Mouse (Mus musculus): Measurements from ENCODE around the gene Ap2a1. TPM values are rescaled to one million over a fixed set of nuclear protein-coding genes. Genes with fewer than 3 reads are reported as not detected.

The Ap2a1 gene
- polyA plus RNA-seq, 1 experiment from 2014 or later: 77.5 TPM

DNA sequence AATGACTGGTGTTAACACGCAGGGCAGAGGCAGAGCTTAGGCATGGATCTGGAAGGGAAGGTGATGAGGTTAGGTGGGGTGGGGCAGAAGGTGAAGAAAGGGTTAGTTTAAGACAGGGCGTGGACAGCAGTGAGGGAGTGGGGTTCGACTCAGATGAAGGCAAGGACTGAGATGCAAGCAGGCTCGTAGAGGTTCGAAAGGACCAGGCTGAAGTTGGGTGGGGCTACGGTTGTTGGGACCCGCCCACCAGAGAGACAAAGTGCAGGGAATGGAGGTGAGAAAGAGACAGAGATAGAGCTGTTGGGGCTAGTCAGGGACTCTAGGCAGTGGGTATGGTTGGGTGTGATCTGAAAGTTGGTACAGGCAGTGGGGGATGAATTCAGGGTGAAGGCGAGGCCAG is 33.0 kb upstream of the Ap2a1 start:
- Histone ChIP-seq H3K36me3 (peaks cover 78% of the 10 kb centered on the region), H3K27ac (no peak overlapping the region), H3K9me3 (no peaks in the 10 kb centered on the region), H3K4me1 (no peaks in the 10 kb centered on the region), H3K9ac (no peak overlapping the region), H3K4me2 (no peak overlapping the region), H3K27me3 (no peaks in the 10 kb centered on the region), H3K4me3 (no peak overlapping the region)
- WGBS: 76% methylated on average over 8 of the region's 8 CpGs
- no peak for ATAC-seq (ENCODE audit: insufficient number of reproducible peaks, insufficient read depth, low FRiP score, low TSS enrichment, low read depth)

GRCm38 (mm10) chr7:44960512-44960910 is 31.2 kb upstream of the Ap2a1 start:
- no peaks in the 10 kb centered on the region for H3K9me3 ChIP-seq
- ATAC-seq (ENCODE audit: insufficient number of reproducible peaks, insufficient read depth, low FRiP score, low TSS enrichment, low read depth): no peak
- no peaks in the 10 kb centered on the region for H3K27me3 ChIP-seq
- 90% methylated on average over 13 of the region's 13 CpGs for WGBS
- H3K4me3 ChIP-seq: no peak overlapping the region
- no peak overlapping the region for H3K9ac ChIP-seq
- H3K36me3 ChIP-seq: peaks cover 63% of the 10 kb centered on the region
- H3K27ac ChIP-seq: no peak overlapping the region
- H3K4me1 ChIP-seq: 0 out of 2 replicates have a peak, but pooled peaks cover 3% of the 10 kb centered on the region
- no peak overlapping the region for H3K4me2 ChIP-seq

GRCm38 (mm10) chr7:44959874-44960511 is 30.7 kb upstream of the Ap2a1 start:
- H3K9ac ChIP-seq: 0 out of 2 replicates have a peak overlapping the region, but pooled peaks have one; percentile 21
- no peak overlapping the region for H3K27ac ChIP-seq
- no peak overlapping the region for H3K4me3 ChIP-seq
- H3K4me2 ChIP-seq: no peak overlapping the region
- no peak for ATAC-seq (ENCODE audit: insufficient number of reproducible peaks, insufficient read depth, low FRiP score, low TSS enrichment, low read depth)
- H3K9me3 ChIP-seq: no peaks in the 10 kb centered on the region
- WGBS: 87% methylated on average over 10 of the region's 10 CpGs
- H3K4me1 ChIP-seq: 0 out of 2 replicates have a peak, but pooled peaks cover 3% of the 10 kb centered on the region
- peaks cover 58% of the 10 kb centered on the region for H3K36me3 ChIP-seq
- H3K27me3 ChIP-seq: no peaks in the 10 kb centered on the region

GRCm38 (mm10) chr7:44959281-44959680 is 30.0 kb upstream of the Ap2a1 start:
- Histone ChIP-seq H3K27ac (no peak overlapping the region), H3K36me3 (peaks cover 53% of the 10 kb centered on the region), H3K4me3 (no peak overlapping the region), H3K27me3 (no peaks in the 10 kb centered on the region), H3K9me3 (no peaks in the 10 kb centered on the region), H3K4me2 (no peak overlapping the region), H3K4me1 (0 out of 2 replicates have a peak, but pooled peaks cover 3% of the 10 kb centered on the region), H3K9ac (no peak overlapping the region)
- no peak for ATAC-seq (ENCODE audit: insufficient number of reproducible peaks, insufficient read depth, low FRiP score, low TSS enrichment, low read depth)
- WGBS: 86% methylated on average over 8 of the region's 8 CpGs

DNA sequence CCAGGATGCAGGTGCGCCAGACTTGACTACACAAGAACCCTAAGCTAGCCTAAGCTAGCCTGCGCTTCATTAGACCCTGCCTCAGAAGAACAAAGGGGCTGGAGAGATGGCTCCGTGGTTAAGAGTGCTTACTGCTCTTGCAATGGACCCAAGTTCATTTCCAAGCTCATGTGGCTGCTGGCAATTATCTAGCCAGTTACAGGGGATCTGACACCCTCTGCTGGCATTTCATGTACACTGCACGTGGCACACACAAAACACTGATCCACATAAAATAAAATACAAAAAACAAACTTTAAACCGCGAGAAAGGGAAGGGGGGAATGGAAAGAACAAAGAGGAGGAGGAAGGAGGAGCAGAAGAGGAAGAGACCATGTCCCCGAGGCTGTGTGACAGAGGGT is 28.9 kb upstream of the Ap2a1 start:
- H3K9ac ChIP-seq: no peak overlapping the region
- H3K4me3 ChIP-seq: no peak overlapping the region
- ATAC-seq (ENCODE audit: insufficient number of reproducible peaks, insufficient read depth, low FRiP score, low TSS enrichment, low read depth): no peak
- no peak overlapping the region for H3K27ac ChIP-seq
- H3K36me3 ChIP-seq: peaks cover 44% of the 10 kb centered on the region
- no peaks in the 10 kb centered on the region for H3K27me3 ChIP-seq
- H3K9me3 ChIP-seq: no peaks in the 10 kb centered on the region
- peaks cover 3% of the 10 kb centered on the region; the same call in 1 of the 2 replicates for H3K4me1 ChIP-seq
- H3K4me2 ChIP-seq: no peak overlapping the region
- WGBS: 59% methylated on average over 7 of the region's 7 CpGs

GRCm38 (mm10) chr7:44957183-44957835 is 28.0 kb upstream of the Ap2a1 start:
- no peaks in the 10 kb centered on the region for H3K9me3 ChIP-seq
- no peak for ATAC-seq (ENCODE audit: insufficient number of reproducible peaks, insufficient read depth, low FRiP score, low TSS enrichment, low read depth)
- no peak overlapping the region for H3K9ac ChIP-seq
- H3K4me3 ChIP-seq: no peak overlapping the region
- H3K27me3 ChIP-seq: no peaks in the 10 kb centered on the region
- peaks cover 37% of the 10 kb centered on the region for H3K36me3 ChIP-seq
- WGBS: 70% methylated on average over 20 of the region's 20 CpGs
- no peak overlapping the region for H3K27ac ChIP-seq
- H3K4me1 ChIP-seq: peaks cover 10% of the 10 kb centered on the region; the same call in 1 of the 2 replicates
- no peak overlapping the region for H3K4me2 ChIP-seq

GRCm38 (mm10) chr7:44956266-44956665 is 27.0 kb upstream of the Ap2a1 start:
- peaks cover 9% of the 10 kb centered on the region for H3K27me3 ChIP-seq
- peaks cover 26% of the 10 kb centered on the region for H3K36me3 ChIP-seq
- H3K4me2 ChIP-seq: no peak overlapping the region
- no peak overlapping the region for H3K4me3 ChIP-seq
- H3K4me1 ChIP-seq: peaks cover 20% of the 10 kb centered on the region
- no peak for ATAC-seq (ENCODE audit: insufficient number of reproducible peaks, insufficient read depth, low FRiP score, low TSS enrichment, low read depth)
- H3K27ac ChIP-seq: peak overlapping the region; percentile 5; the same call in 1 of the 2 replicates
- WGBS: 48% methylated on average over 6 of the region's 6 CpGs
- H3K9me3 ChIP-seq: no peaks in the 10 kb centered on the region
- no peak overlapping the region for H3K9ac ChIP-seq

- Histone ChIP-seq H3K9ac (no peak overlapping the region), H3K4me2 (no peak overlapping the region), H3K36me3 (peaks cover 20% of the 10 kb centered on the region), H3K27me3 (peaks cover 15% of the 10 kb centered on the region), H3K4me3 (no peak overlapping the region), H3K27ac (no peak overlapping the region), H3K4me1 (peaks cover 20% of the 10 kb centered on the region), H3K9me3 (no peaks in the 10 kb centered on the region)
- WGBS: 59% methylated on average over 5 of the region's 5 CpGs
- no peak for ATAC-seq (ENCODE audit: insufficient number of reproducible peaks, insufficient read depth, low FRiP score, low TSS enrichment, low read depth)
Measured at GRCm38 (mm10) chr7:44955628-44956027, 26.3 kb upstream of the Ap2a1 start.

- no peaks in the 10 kb centered on the region for H3K9me3 ChIP-seq
- no peak for ATAC-seq (ENCODE audit: insufficient number of reproducible peaks, insufficient read depth, low FRiP score, low TSS enrichment, low read depth)
- no peak overlapping the region for H3K4me3 ChIP-seq
- H3K4me2 ChIP-seq: no peak overlapping the region
- peaks cover 7% of the 10 kb centered on the region; the same call in 1 of the 2 replicates for H3K36me3 ChIP-seq
- peak overlapping the region; percentile 6; the same call in 1 of the 2 replicates for H3K9ac ChIP-seq
- peaks cover 20% of the 10 kb centered on the region for H3K4me1 ChIP-seq
- 0 out of 2 replicates have a peak overlapping the region, but pooled peaks have one; percentile 33 for H3K27ac ChIP-seq
- 79% methylated on average over 12 of the region's 12 CpGs for WGBS
- peaks cover 28% of the 10 kb centered on the region for H3K27me3 ChIP-seq
Measured at GRCm38 (mm10) chr7:44954091-44954885, 25.0 kb upstream of the Ap2a1 start.

DNA sequence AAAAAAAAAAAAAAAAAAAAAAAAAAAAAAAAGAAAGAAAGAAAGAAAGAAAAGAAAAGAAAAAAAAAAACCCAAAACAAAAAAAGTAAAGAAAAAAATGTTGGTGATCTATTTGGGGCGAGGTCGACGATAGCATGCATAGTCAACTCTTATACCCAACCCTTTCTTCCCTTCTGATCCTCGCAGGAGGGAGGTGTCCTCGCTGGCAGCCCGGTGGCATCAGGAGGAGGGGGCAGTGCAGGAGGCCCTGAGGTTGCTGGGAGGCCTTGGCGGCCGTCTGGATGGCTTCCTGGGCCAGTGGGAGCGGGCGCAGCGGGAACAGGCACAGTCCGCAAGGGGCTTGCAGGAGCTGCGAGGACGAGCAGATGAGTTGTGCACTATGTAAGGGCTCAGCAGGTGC is 24.3 kb upstream of the Ap2a1 start:
- Histone ChIP-seq H3K36me3 (no peaks in the 10 kb centered on the region), H3K27me3 (peaks cover 32% of the 10 kb centered on the region), H3K9me3 (no peaks in the 10 kb centered on the region), H3K4me1 (peaks cover 20% of the 10 kb centered on the region), H3K4me3 (no peak overlapping the region), H3K9ac (peak overlapping the region; percentile 6; the same call in 1 of the 2 replicates), H3K27ac (0 out of 2 replicates have a peak overlapping the region, but pooled peaks have one; percentile 33), H3K4me2 (no peak overlapping the region)
- ATAC-seq (ENCODE audit: insufficient number of reproducible peaks, insufficient read depth, low FRiP score, low TSS enrichment, low read depth): no peak
- WGBS: 56% methylated on average over 14 of the region's 14 CpGs

GRCm38 (mm10) chr7:44952611-44953306 is 23.5 kb upstream of the Ap2a1 start:
- WGBS: 7% methylated on average over 24 of the region's 24 CpGs

More at GRCm38 (mm10) chr7:44952611-44953306, 23.5 kb upstream of the Ap2a1 start:
- no peaks in the 10 kb centered on the region for H3K36me3 ChIP-seq
- H3K27me3 ChIP-seq: peaks cover 40% of the 10 kb centered on the region
- peak; percentile 86 for ATAC-seq (ENCODE audit: insufficient number of reproducible peaks, insufficient read depth, low FRiP score, low TSS enrichment, low read depth)
- peak overlapping the region; percentile 60 for H3K4me3 ChIP-seq
- peak overlapping the region; percentile 82 for H3K9ac ChIP-seq
- H3K27ac ChIP-seq: peak overlapping the region; percentile 86
- H3K9me3 ChIP-seq: no peaks in the 10 kb centered on the region
- peak overlapping the region; percentile 94 for H3K4me2 ChIP-seq
- H3K4me1 ChIP-seq: peaks cover 20% of the 10 kb centered on the region

All from embryonic facial prominence, embryonic 13.5 days (tissue).